In genomic region chr9:110329655-110330054, GRCm38 (mm10) we compare ENCODE assay signal across 10 mouse cellular contexts. TPM values are rescaled to one million over a fixed set of nuclear protein-coding genes. Genes with fewer than 3 reads are reported as not detected.
A peak's percentile ranks its signal among the peaks of the same experiment; 100 is the strongest.
DNase-seq lines count a peak whose midpoint lies in the region; ATAC-seq and TF ChIP-seq lines count a peak whose summit lies in the region.
"Had no signal": no experiment of that assay in that cellular context is flagged by ENCODE, and none has a peak within 500 bp of the region (broad histone marks: within the 10 kb centered on the region; RNA-seq: fewer than 3 reads in every experiment).

No protein-coding gene starts in this region.

- TF ChIP-seq EP300 in liver, postnatal 0 days (IDR thresholded peaks at IDR 0.05; ENCODE audit: low read depth): no peak

- TF ChIP-seq CTCF in liver, adult 2 months (IDR thresholded peaks at IDR 0.05; ENCODE audit: low read depth, low read length): no peak
- no peak for TF ChIP-seq CTCF in liver, postnatal 0 days (IDR thresholded peaks at IDR 0.05; ENCODE audit: low read depth)
- TF ChIP-seq CTCF in brain, embryonic 14.5 days (IDR thresholded peaks at IDR 0.05; ENCODE audit: borderline replicate concordance, extremely low read depth, insufficient read depth, insufficient read length): no peak

- no peak overlapping the region for H3K9ac ChIP-seq in liver, adult 2 months (ENCODE audit: low read depth, low read length)
- H3K9ac ChIP-seq in liver, postnatal 0 days (replicated peaks): no peak overlapping the region
- H3K9ac ChIP-seq: liver, embryonic 14.5 days had no signal

- whole genome bisulfite sequencing in liver, adult 2 months: 27% methylated on average over 21 of the region's 21 CpGs
- WGBS in liver, postnatal 0 days (ENCODE audit: insufficient replicate concordance): 66% methylated on average over 21 of the region's 21 CpGs

- H3K4me3 ChIP-seq in liver, adult 2 months (ENCODE audit: insufficient read depth, low read depth, low read length): no peak overlapping the region
- no peak overlapping the region for H3K4me3 ChIP-seq in liver, postnatal 0 days (ENCODE audit: low read depth, low read length)
- H3K4me3 ChIP-seq: myocyte had no signal

- H3K36me3 ChIP-seq in liver, adult 2 months (ENCODE audit: control insufficient read depth, insufficient read depth, low read length): no peaks in the 10 kb centered on the region
- H3K36me3 ChIP-seq in liver, postnatal 0 days (replicated peaks; ENCODE audit: insufficient read depth, low read length): no peaks in the 10 kb centered on the region

- ATAC-seq in liver, postnatal 0 days: no peak
- peak; percentile 27 to 42; a peak in 3 of 4 replicates for ATAC-seq in hematopoietic stem cell, adult 5-6 weeks (replicated peaks in 1 of 2; ENCODE audit: insufficient read depth in 1 of 2, low FRiP score in 2 of 2, low TSS enrichment in 1 of 2, low read depth in 1 of 2, poor library complexity in 2 of 2, severe bottlenecking in 2 of 2)
- ATAC-seq: intestine, postnatal 0 days had no signal

- no peaks in the 10 kb centered on the region for H3K27me3 ChIP-seq in liver, adult 2 months (ENCODE audit: control insufficient read depth, insufficient read depth, low read length)
- H3K27me3 ChIP-seq in liver, postnatal 0 days (ENCODE audit: insufficient read depth, low read length): no peaks in the 10 kb centered on the region

- 0 out of 2 replicates have a peak overlapping the region, but pooled peaks have one; percentile 20 for H3K27ac ChIP-seq in liver, adult 2 months (replicated peaks; ENCODE audit: insufficient read depth, low read depth, low read length)
- no peak overlapping the region for H3K27ac ChIP-seq in liver, postnatal 0 days (ENCODE audit: low read depth)
- H3K27ac ChIP-seq: liver, embryonic 14.5 days had no signal

- H3K9me3 ChIP-seq in liver, postnatal 0 days (ENCODE audit: low read length): no peaks in the 10 kb centered on the region

- no peak overlapping the region for H3K4me2 ChIP-seq in liver, postnatal 0 days (ENCODE audit: low read depth, low read length)

- DNase-seq in liver, adult 2 months (ENCODE audit: extremely low read depth, low read depth, low spot score): peak; percentile 71
- no peak for DNase-seq in liver, postnatal 0 days
- peak; percentile 26 for DNase-seq in brain, embryonic 14.5 days (ENCODE audit: low read depth)
- peak; percentile 62 for DNase-seq in thymus, postnatal 25 days
- no peak for DNase-seq in lung, adult 18-20 months
- no peak for DNase-seq in heart, postnatal 4 days

- H3K4me1 ChIP-seq in liver, adult 2 months (ENCODE audit: control insufficient read depth, insufficient read depth, low read length): peaks cover 10% of the 10 kb centered on the region
- peaks cover 20% of the 10 kb centered on the region for H3K4me1 ChIP-seq in liver, postnatal 0 days (ENCODE audit: insufficient read depth)

- H3K79me2 ChIP-seq in liver, adult 2 months (ENCODE audit: control insufficient read depth, insufficient read depth, low read length): no peaks in the 10 kb centered on the region; the same call in 1 of the 2 replicates

- no peak for TF ChIP-seq POLR2A in liver, adult 2 months (IDR thresholded peaks at IDR 0.05; ENCODE audit: extremely low read depth, insufficient read depth, low read length)
- TF ChIP-seq POLR2A in brain, embryonic 14.5 days (IDR thresholded peaks at IDR 0.05; ENCODE audit: borderline replicate concordance, extremely low read depth, insufficient read depth, insufficient read length, poor library complexity, severe bottlenecking): no peak

RNA-seq across cellular contexts. Expression of gene Scap, which starts 3.4 kb away (rescaled TPM):
- total RNA-seq in liver, adult 2 months (2014; rRNA removed): 51.8 and 84.8 TPM in 2 replicates
- 68.7 and 72.9 TPM in 2 replicates for polyA plus RNA-seq in liver, adult 2 months (2012; rRNA removed)
- polyA plus RNA-seq in liver, postnatal 0 days (2015; fragmentation: Nextera tagmentation; extraction: Ambion mirVana): 42.7 and 44.4 TPM in 2 replicates
- 24.9 and 53.4 TPM in 2 replicates for polyA plus RNA-seq in brain, embryonic 14.5 days (2012; rRNA removed)
- total RNA-seq in hematopoietic stem cell, adult 5-6 weeks (2017): 21.4 and 23.2 TPM in 2 replicates
- 10 to 100 TPM; 30.5 to 34.0 TPM for total RNA-seq in heart, postnatal 4 days (2021)

RNA-seq across cellular contexts. Expression of gene Elp6, which starts 24.7 kb away (rescaled TPM):
- total RNA-seq in liver, adult 2 months (2014; rRNA removed): 5.0 and 5.9 TPM in 2 replicates
- polyA plus RNA-seq in liver, adult 2 months (2012; rRNA removed): 6.6 and 7.3 TPM in 2 replicates
- 3.2 and 3.3 TPM in 2 replicates for polyA plus RNA-seq in liver, postnatal 0 days (2015; fragmentation: Nextera tagmentation; extraction: Ambion mirVana)
- polyA plus RNA-seq in brain, embryonic 14.5 days (2012; rRNA removed): 46.6 and 55.9 TPM in 2 replicates
- 3.6 and 5.3 TPM in 2 replicates for total RNA-seq in hematopoietic stem cell, adult 5-6 weeks (2017)
- total RNA-seq in heart, postnatal 4 days (2021): 1 to 10 TPM; 5.8 to 6.4 TPM

Comparison
In these comparisons a context has a peak if more than half of its experiments do, and no peak if none do; other contexts are left out.
1. DNase-seq: peak in liver, adult 2 months (single experiment), brain, embryonic 14.5 days (single experiment) and thymus, postnatal 25 days (single experiment); none in liver, postnatal 0 days (single experiment), lung, adult 18-20 months (0 of 2) and heart, postnatal 4 days (single experiment).